Mouse (Mus musculus): ENCODE measurements at regions not wholly inside any gene's neighbourhood (a gene's known extent, or its start where the extent isn't known, plus 50 kb on each side); places are given as distances from the start of the nearest gene placed in this dataset.

DNA sequence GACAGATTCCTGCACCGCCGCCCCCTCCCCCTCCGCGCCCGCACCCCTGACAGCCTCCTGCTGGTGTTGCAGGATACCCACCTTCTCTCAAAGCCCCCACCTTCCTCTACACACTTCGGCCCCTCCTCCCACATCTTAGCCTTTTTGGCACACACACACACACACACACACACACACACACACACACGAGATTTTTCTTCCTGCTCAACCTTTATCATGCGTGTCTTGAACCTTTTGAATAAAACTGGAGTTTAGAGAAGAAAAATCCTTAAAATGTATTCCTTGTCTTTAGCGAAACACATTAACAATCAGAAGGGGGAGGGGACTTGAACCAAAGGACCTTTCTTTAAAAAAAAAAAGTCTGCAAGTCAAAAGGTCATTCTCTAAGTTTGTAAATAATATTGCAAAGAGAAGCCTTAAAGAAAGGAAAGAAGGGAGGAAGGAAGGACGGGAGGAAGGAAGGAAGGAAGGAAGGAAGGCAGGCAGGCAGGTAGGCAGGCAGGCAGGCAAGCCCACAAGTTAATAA, 227.7 kb downstream of the Mef2c start:
- Histone ChIP-seq H3K4me2 (peak overlapping the region; percentile 94), H3K36me3 (no peaks in the 10 kb centered on the region), H3K27ac (ENCODE audit: poor library complexity, severe bottlenecking) (peak overlapping the region; percentile 84; the same call in 1 of the 2 replicates), H3K4me3 (peak overlapping the region; percentile 77), H3K9me3 (replicated peaks) (no peaks in the 10 kb centered on the region), H3K4me1 (replicated peaks) (peaks cover 27% of the 10 kb centered on the region), H3K9ac (peak overlapping the region; percentile 89), H3K27me3 (replicated peaks) (peaks cover 54% of the 10 kb centered on the region)
- no peak for ATAC-seq (ENCODE audit: insufficient number of reproducible peaks, low FRiP score)
- 0% methylated on average over 8 of the region's 10 CpGs for WGBS

DNA sequence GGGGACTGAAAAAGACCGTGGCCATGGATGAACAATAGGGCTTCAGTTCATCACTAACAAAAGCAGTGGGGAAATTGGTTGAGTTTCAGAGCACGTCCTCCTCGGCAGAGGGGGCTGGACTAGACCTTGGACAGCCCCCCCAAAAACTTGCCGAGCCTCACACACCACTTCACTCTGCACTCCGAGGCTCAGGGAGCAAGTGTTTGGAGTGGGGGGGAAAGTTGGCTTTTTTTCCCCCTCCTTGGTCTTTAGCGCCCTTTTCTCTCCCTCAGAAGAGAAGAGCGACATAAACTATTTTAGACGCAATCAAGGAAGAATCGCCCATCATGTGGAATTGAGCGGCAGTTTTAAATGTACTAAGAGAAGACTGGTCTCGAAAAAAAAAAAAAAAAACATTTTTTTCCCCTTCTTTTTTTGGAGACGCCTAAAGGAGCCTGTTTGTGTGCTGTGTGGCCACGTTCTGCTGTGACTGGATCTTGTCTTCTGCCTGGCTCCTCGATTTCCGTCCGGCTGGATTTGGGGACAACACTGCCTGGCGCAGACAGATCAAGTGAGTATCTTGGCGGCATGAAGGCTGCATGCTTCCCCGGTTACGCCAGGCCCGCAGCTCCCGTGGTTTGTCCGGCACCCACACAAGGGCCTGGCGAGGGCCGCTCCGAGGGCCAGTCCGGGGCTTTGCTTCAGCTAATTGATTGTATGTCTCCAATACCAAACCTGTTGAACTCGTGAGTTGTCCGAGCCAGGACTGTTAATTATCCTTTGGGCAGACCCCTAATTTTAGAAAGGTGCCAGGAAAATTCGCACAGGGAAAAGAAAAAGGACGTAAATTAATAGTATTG, 228.7 kb downstream of the Mef2c start:
- Histone ChIP-seq H3K27me3 (replicated peaks) (peaks cover 50% of the 10 kb centered on the region), H3K27ac (ENCODE audit: poor library complexity, severe bottlenecking) (no peak overlapping the region), H3K4me3 (peak overlapping the region; percentile 41), H3K4me2 (peak overlapping the region; percentile 66), H3K9me3 (replicated peaks) (no peaks in the 10 kb centered on the region), H3K36me3 (no peaks in the 10 kb centered on the region), H3K4me1 (replicated peaks) (peaks cover 22% of the 10 kb centered on the region), H3K9ac (no peak overlapping the region)
- 1% methylated on average over 31 of the region's 31 CpGs for WGBS
- ATAC-seq (ENCODE audit: insufficient number of reproducible peaks, low FRiP score) = no peak

DNA sequence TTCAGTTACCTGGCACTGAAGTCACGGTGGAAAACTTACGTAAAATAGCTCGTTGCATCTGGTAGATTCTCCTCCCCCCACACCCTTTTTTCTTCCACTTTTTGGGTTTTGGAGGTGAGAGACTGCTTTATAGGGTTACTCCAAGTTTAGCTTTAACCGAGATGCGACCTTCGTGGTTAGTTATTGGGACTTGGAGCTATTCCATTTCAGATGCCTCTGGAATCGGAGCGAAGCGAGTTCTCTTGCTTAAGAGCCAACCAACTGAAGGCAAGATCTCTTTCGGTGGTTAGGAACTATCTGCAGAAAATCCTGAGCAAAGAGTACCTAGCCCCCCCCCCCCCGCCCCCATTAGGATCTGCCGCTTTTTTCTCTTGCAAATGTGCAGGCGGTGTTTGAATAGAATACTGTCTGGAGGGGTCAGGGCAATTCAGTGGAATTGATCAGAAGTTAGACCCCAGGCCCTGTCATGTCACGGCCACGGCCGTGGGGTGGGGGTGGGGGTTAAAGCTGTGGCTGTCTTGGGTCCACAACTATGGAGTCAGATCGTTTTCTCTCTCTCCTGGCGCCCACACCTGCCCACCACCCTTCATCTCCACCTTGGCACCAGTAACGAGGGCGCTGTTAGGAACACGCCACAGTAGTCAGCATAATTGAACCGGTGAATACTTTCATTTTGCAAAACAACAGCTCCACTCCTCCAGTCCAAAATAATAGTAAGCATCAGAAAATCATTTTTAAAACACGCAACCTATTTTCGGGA, 229.6 kb downstream of the Mef2c start:
- 3% methylated on average over 24 of the region's 24 CpGs for WGBS
- Histone ChIP-seq H3K9me3 (replicated peaks) (no peaks in the 10 kb centered on the region), H3K4me3 (peak overlapping the region; percentile 41), H3K9ac (no peak overlapping the region), H3K4me2 (peak overlapping the region; percentile 66), H3K27ac (ENCODE audit: poor library complexity, severe bottlenecking) (no peak overlapping the region), H3K27me3 (replicated peaks) (peaks cover 52% of the 10 kb centered on the region), H3K4me1 (replicated peaks) (peaks cover 28% of the 10 kb centered on the region), H3K36me3 (no peaks in the 10 kb centered on the region)
- no peak for ATAC-seq (ENCODE audit: insufficient number of reproducible peaks, low FRiP score)

DNA sequence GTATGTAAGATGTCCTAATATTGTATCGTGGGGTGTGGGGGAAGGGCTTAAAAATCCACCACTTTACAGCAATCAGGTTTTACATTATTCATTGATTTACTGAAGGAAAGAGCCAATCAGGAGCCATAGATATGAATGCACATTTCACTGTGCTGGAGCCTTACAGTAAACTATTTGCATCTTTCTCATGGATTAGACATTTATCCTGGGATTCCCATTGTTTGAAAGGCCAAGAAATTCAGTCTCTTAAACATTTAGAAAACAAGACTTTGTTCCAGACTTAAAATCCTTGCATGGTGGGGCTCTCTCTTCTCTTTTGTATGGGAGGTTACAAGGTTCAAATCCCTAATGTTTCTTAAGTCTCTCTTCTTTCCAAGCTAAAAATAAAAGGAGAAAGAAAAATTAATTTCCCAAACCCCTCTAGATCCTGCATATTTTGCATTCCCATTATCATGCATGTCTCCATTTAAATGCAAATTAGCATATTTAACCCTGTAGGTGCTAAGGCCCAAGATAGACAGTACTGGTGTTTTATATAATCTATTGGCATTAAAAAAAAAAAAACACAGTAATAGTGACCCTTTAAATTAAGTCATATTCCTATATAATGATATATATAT, 230.3 kb downstream of the Mef2c start:
- H3K9ac ChIP-seq = no peak overlapping the region
- peak overlapping the region; percentile 66 for H3K4me2 ChIP-seq

DNA sequence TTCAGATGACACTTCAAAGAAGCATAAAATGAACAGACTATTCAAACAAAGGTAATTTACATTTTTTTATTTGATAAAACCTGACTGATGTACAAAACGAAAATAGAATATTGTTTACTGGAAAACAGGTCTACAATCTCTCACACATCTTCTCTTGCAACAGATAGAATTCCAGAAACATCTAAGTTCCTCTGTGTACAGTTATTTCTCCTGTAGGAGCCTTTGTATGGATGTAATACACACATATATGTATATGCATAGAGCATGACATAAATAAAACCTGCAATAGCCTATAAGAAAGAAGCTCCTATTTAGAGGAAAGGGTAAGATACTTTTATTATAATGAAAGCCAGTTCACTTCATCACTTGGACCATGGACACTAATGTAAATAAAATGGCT, 230.8 kb downstream of the Mef2c start:
- Histone ChIP-seq H3K4me2 (no peak overlapping the region), H3K4me3 (no peak overlapping the region), H3K27me3 (replicated peaks) (peaks cover 56% of the 10 kb centered on the region), H3K4me1 (replicated peaks) (peaks cover 31% of the 10 kb centered on the region), H3K9ac (no peak overlapping the region), H3K27ac (ENCODE audit: poor library complexity, severe bottlenecking) (no peak overlapping the region), H3K9me3 (replicated peaks) (no peaks in the 10 kb centered on the region), H3K36me3 (no peaks in the 10 kb centered on the region)
- WGBS = 12% methylated on average over 1 of the region's 1 CpGs
- ATAC-seq (ENCODE audit: insufficient number of reproducible peaks, low FRiP score) = no peak

More for the DNA sequence above, 230.3 kb downstream of the Mef2c start:
- Histone ChIP-seq H3K27me3 (replicated peaks) (peaks cover 50% of the 10 kb centered on the region), H3K4me1 (replicated peaks) (peaks cover 28% of the 10 kb centered on the region), H3K9me3 (replicated peaks) (no peaks in the 10 kb centered on the region), H3K4me3 (peak overlapping the region; percentile 41), H3K27ac (ENCODE audit: poor library complexity, severe bottlenecking) (no peak overlapping the region), H3K36me3 (no peaks in the 10 kb centered on the region)
- ATAC-seq (ENCODE audit: insufficient number of reproducible peaks, low FRiP score) = no peak
- WGBS = 0% methylated on average over 1 of the region's 1 CpGs

DNA sequence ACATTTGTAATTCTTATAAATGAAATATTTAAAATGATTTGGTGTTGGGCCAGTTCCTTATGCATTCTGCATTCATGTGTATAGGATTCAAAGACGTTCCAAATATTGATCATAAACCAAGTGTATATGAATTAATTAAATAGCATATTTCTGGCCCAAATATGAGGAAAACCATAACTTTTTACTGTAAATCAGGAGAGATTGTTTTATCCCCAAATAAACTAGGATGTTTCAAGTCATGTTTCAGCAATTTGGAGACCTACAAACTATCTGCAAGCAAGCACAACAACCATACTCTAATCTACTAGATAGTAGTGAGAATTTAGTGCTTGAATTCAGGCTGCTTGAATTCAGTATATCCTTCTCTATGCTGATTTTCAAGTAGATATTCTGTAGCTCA, 231.3 kb downstream of the Mef2c start:
- H3K4me3 ChIP-seq = no peak overlapping the region
- H3K4me1 ChIP-seq (replicated peaks) = peaks cover 28% of the 10 kb centered on the region
- H3K9ac ChIP-seq = no peak overlapping the region
- WGBS = 59% methylated on average over 1 of the region's 1 CpGs
- no peaks in the 10 kb centered on the region for H3K9me3 ChIP-seq (replicated peaks)
- no peak overlapping the region for H3K27ac ChIP-seq (ENCODE audit: poor library complexity, severe bottlenecking)
- no peak for ATAC-seq (ENCODE audit: insufficient number of reproducible peaks, low FRiP score)
- no peak overlapping the region for H3K4me2 ChIP-seq
- H3K36me3 ChIP-seq = no peaks in the 10 kb centered on the region
- H3K27me3 ChIP-seq (replicated peaks) = peaks cover 60% of the 10 kb centered on the region

DNA sequence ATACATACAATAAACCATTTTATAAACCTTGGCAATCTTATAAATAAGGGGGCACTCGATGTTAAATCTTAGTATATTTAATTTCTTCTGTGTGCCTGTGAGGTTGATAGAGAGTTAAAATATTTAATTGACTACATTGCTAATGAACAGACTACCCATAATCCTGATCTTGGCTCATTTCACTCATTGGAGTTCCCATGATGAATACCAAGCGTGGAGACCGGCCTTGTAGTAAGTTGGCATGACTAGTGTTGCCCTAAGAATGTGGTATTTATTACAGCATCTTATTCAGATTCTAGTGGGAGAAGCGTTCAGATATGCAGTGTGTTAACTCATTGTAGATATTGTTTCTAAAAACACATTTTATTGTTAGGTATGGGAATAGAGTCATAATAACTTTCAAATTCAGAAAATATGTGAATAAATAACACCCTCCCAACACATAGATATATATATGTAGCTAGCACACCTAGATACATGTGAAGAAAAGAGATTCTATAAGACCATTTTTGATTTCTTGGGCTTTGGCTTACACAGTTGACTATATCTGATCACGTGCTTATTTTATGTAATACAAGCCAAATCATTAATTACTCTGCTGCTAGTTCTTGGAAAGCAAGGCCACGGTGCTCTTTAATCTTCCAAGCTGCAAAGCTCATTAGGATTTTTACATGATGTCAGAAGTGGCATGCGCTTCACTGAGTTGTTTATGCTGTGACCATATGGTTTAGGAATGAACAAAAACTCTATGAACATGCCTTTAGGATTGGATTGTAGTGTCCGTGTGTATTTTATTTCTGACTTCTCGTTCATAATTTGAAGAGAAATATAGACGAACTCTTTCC, 232.0 kb downstream of the Mef2c start:
- peaks cover 64% of the 10 kb centered on the region for H3K27me3 ChIP-seq (replicated peaks)
- no peaks in the 10 kb centered on the region for H3K9me3 ChIP-seq (replicated peaks)
- H3K36me3 ChIP-seq = no peaks in the 10 kb centered on the region
- no peak overlapping the region for H3K27ac ChIP-seq (ENCODE audit: poor library complexity, severe bottlenecking)
- H3K9ac ChIP-seq = no peak overlapping the region
- WGBS = 56% methylated on average over 10 of the region's 10 CpGs
- H3K4me1 ChIP-seq (replicated peaks) = peaks cover 28% of the 10 kb centered on the region
- no peak overlapping the region for H3K4me2 ChIP-seq
- no peak overlapping the region for H3K4me3 ChIP-seq
- ATAC-seq (ENCODE audit: insufficient number of reproducible peaks, low FRiP score) = no peak

DNA sequence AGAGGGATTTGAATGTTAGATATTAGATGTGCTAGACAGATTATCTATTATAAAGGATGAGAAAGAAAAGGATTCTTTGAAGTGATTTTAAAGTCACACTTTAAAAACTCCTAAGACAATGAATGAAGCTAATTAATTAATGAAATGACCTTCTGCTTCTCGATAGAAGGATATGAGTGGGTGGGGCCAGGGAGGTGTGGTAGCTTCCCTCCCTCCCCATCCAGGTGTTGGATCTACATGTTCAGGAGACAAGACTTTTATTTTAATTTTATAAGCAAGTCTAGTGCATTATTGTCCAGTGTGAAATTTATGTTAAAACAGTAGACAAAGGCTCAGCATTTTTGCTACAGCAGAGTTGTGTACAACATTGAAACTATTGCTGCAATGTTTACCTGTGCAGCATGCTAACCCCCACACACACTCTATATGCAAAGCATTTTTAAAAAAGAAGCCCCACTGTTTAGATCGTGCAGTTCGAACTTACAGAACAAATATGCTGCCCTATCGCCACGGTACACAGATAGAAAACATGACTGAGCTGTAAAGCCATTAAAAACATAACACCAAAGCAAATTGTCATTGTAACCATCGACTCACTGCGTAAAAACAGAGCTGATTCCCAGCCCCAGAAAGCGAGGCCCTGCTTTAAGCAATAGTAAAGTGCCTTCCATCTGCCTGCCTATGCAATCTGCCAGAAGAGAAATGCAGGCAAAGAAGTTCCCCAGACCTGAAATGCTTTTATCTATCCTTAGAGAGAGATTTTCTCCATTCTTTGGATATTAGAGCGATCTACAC, 233.4 kb downstream of the Mef2c start:
- Histone ChIP-seq H3K9me3 (replicated peaks) (no peaks in the 10 kb centered on the region), H3K9ac (no peak overlapping the region; the same call in 1 of the 2 replicates), H3K4me2 (peak overlapping the region; percentile 52), H3K4me1 (replicated peaks) (peaks cover 25% of the 10 kb centered on the region), H3K27me3 (replicated peaks) (peaks cover 64% of the 10 kb centered on the region), H3K36me3 (no peaks in the 10 kb centered on the region), H3K4me3 (peak overlapping the region; percentile 29), H3K27ac (ENCODE audit: poor library complexity, severe bottlenecking) (no peak overlapping the region)
- ATAC-seq (ENCODE audit: insufficient number of reproducible peaks, low FRiP score) = no peak
- WGBS = 10% methylated on average over 9 of the region's 9 CpGs

DNA sequence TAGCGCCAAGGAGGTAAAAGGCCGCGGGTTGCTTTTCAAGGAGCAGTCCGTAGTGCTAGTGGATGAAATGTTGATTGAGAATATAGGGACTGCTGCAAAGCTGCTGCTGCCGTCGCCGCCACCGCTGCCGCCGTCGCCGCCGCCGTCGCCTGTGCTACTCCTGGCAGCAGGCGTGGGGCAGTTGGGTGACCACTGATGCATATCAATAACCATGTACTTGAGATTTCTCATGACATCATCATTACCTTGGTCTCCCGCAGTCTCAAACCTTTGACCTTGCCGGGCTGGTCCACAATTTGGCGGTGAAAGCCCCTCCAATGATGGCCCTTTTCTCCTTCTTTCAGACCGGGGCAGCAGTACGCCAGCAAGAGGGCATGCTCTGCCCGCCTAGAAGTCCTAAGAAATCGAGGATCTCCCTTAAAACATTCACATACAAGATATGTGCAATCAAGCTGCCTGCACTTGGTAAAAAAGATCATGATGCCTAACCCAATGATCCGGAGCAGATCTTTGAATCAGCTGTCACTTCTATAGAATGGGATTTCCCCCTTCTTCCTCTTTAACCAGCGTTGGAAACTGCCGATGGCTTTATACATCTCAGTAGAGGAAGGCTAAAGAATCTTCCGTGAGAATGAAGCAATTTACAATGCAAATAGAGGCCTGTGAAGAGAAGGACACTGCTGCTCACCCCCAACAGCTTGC, 234.1 kb downstream of the Mef2c start:
- no peak overlapping the region for H3K27ac ChIP-seq (ENCODE audit: poor library complexity, severe bottlenecking)
- H3K4me1 ChIP-seq (replicated peaks) = peaks cover 21% of the 10 kb centered on the region
- H3K9ac ChIP-seq = no peak overlapping the region; the same call in 1 of the 2 replicates
- peak overlapping the region; percentile 52 for H3K4me2 ChIP-seq
- WGBS = 3% methylated on average over 27 of the region's 27 CpGs
- H3K36me3 ChIP-seq = no peaks in the 10 kb centered on the region
- H3K4me3 ChIP-seq = peak overlapping the region; percentile 29
- no peaks in the 10 kb centered on the region for H3K9me3 ChIP-seq (replicated peaks)
- peaks cover 57% of the 10 kb centered on the region for H3K27me3 ChIP-seq (replicated peaks)
- no peak for ATAC-seq (ENCODE audit: insufficient number of reproducible peaks, low FRiP score)
